Comparison of ENCODE assay signal across 8 mouse cellular contexts in genomic region chr3:131107301-131108093, GRCm38 (mm10). TPM values are rescaled to one million over a fixed set of nuclear protein-coding genes. Genes with fewer than 3 reads are reported as not detected.
A peak's percentile ranks its signal among the peaks of the same experiment; 100 is the strongest.
DNase-seq lines count a peak whose midpoint lies in the region; ATAC-seq and TF ChIP-seq lines count a peak whose summit lies in the region.

No protein-coding gene starts in this region.

- under 1% methylated on average over 34 of the region's 34 CpGs for WGBS in hindbrain, embryonic 11.5 days
- 1% methylated on average over 34 of the region's 34 CpGs for WGBS in neural tube, embryonic 12.5 days

- H3K27me3 ChIP-seq in hindbrain, embryonic 11.5 days (ENCODE audit: control insufficient read depth, insufficient read depth, low read length): peaks cover 41% of the 10 kb centered on the region
- H3K27me3 ChIP-seq in neural tube, embryonic 12.5 days (replicated peaks): peaks cover 82% of the 10 kb centered on the region

- no peaks in the 10 kb centered on the region for H3K9me3 ChIP-seq in hindbrain, embryonic 11.5 days (ENCODE audit: control insufficient read depth, low read length)
- no peaks in the 10 kb centered on the region for H3K9me3 ChIP-seq in neural tube, embryonic 12.5 days

- no peak for DNase-seq in layer of hippocampus, adult 2 months (ENCODE audit: low spot score in 2 of 2)
- DNase-seq in layer of hippocampus, postnatal 25 days (ENCODE audit: extremely low spot score in 1 of 2, low spot score in 1 of 2): no peak
- peak; percentile 65 for DNase-seq in embryo, embryonic 11 days
- DNase-seq in hindbrain, embryonic 11.5 days (ENCODE audit: low spot score): peak; percentile 63
- no peak for DNase-seq in urinary bladder, postnatal 14 days (ENCODE audit: low spot score)
- no peak for DNase-seq in adrenal gland, adult 8-10 months
- no peak for DNase-seq in adrenal gland, adult 18-20 months (ENCODE audit: low spot score in 2 of 2)

- no peak for ATAC-seq in hindbrain, embryonic 11.5 days (ENCODE audit: low FRiP score)
- ATAC-seq in neural tube, embryonic 12.5 days (ENCODE audit: low FRiP score, low read depth): no peak

- peak overlapping the region; percentile 55 for H3K4me2 ChIP-seq in hindbrain, embryonic 11.5 days (replicated peaks; ENCODE audit: low read depth, low read length)
- peak overlapping the region; percentile 62 for H3K4me2 ChIP-seq in neural tube, embryonic 12.5 days (replicated peaks)

- no peaks in the 10 kb centered on the region for H3K36me3 ChIP-seq in hindbrain, embryonic 11.5 days (ENCODE audit: control insufficient read depth, insufficient read depth, low read length)
- H3K36me3 ChIP-seq in neural tube, embryonic 12.5 days: no peaks in the 10 kb centered on the region

- H3K27ac ChIP-seq in layer of hippocampus, adult 2 months: peak overlapping the region; percentile 73; the same call in 1 of the 2 replicates
- no peak overlapping the region for H3K27ac ChIP-seq in hindbrain, embryonic 11.5 days (ENCODE audit: low read depth, low read length)
- no peak overlapping the region for H3K27ac ChIP-seq in neural tube, embryonic 12.5 days

- H3K4me3 ChIP-seq in layer of hippocampus, adult 2 months: no peak overlapping the region; the same call in 1 of the 2 replicates
- H3K4me3 ChIP-seq in hindbrain, embryonic 11.5 days (ENCODE audit: low read depth, low read length): peak overlapping the region; percentile 27
- no peak overlapping the region for H3K4me3 ChIP-seq in neural tube, embryonic 12.5 days

- H3K4me1 ChIP-seq in hindbrain, embryonic 11.5 days (replicated peaks; ENCODE audit: control insufficient read depth, insufficient read depth, low read length): peaks cover 15% of the 10 kb centered on the region
- peaks cover 45% of the 10 kb centered on the region for H3K4me1 ChIP-seq in neural tube, embryonic 12.5 days

- H3K9ac ChIP-seq in hindbrain, embryonic 11.5 days (ENCODE audit: low read depth, low read length): no peak overlapping the region
- H3K9ac ChIP-seq in neural tube, embryonic 12.5 days: 0 out of 2 replicates have a peak overlapping the region, but pooled peaks have one; percentile 3

- TF ChIP-seq CTCF in layer of hippocampus, adult 2 months (conservative IDR thresholded peaks at IDR 0.05): no peak

RNA-seq across cellular contexts. Expression of gene Lef1, which starts 2.8 kb away (rescaled TPM):
- total RNA-seq in layer of hippocampus, adult 2 months (2021): 1 to 10 TPM; 6.2 to 7.1 TPM
- total RNA-seq in layer of hippocampus, postnatal 25 days (2021): 1 to 10 TPM; 5.4 to 5.8 TPM
- 24.1 and 24.6 TPM in 2 replicates for polyA plus RNA-seq in hindbrain, embryonic 11.5 days (2014; fragmentation: Nextera tagmentation; extraction: Ambion mirVana)
- 15.2 and 16.3 TPM in 2 replicates for polyA plus RNA-seq in neural tube, embryonic 12.5 days (2016; fragmentation: Nextera tagmentation; extraction: Ambion mirVana)
- 10 to 100 TPM in 3 of 4 experiments, 1 to 10 TPM in 1; 9.3 to 21.7 (median 13.4) TPM for total RNA-seq in adrenal gland, adult 8-10 months (2022)
- total RNA-seq in adrenal gland, adult 18-20 months (2021): 10 to 100 TPM in 1 of 2 experiments, 1 to 10 TPM in 1; 7.3 to 10.1 TPM

Comparison
In these comparisons a context has a peak if more than half of its experiments do, and no peak if none do; other contexts are left out.
1. DNase-seq: peak in embryo, embryonic 11 days (single experiment) and hindbrain, embryonic 11.5 days (single experiment); none in layer of hippocampus, adult 2 months (0 of 2), layer of hippocampus, postnatal 25 days (0 of 2), urinary bladder, postnatal 14 days (single experiment), adrenal gland, adult 8-10 months (single experiment) and adrenal gland, adult 18-20 months (0 of 2).